Mouse (Mus musculus) spleen, postnatal 0 days (tissue): ENCODE results near the gene Rprm. TPM values are rescaled to one million over a fixed set of nuclear protein-coding genes. Genes with fewer than 3 reads are reported as not detected.

Source experiments
- polyA plus RNA-seq: library from polyadenylated mRNA; unstranded; fragments of >200 nt; fragmentation: Nextera tagmentation; extraction: Ambion mirVana; gene quantifications from 2 replicates; pipeline ENCODE4 v1.2.1, GENCODE M21; 2015

Gene Rprm
- polyA plus RNA-seq: 4.0 and 7.9 TPM in 2 replicates

GRCm38 (mm10) chr2:54085430-54086087 lies at the start of gene Rprm:
Gene Rprm, minus strand, starts transcription at chr2:54085552.

